Mouse (Mus musculus): Measurements from ENCODE around the gene Trak1. TPM values are rescaled to one million over a fixed set of nuclear protein-coding genes. Genes with fewer than 3 reads are reported as not detected.

Trak1 gene
- polyA plus RNA-seq, 1 experiment from 2014 or later, result 38.0 TPM

DNA sequence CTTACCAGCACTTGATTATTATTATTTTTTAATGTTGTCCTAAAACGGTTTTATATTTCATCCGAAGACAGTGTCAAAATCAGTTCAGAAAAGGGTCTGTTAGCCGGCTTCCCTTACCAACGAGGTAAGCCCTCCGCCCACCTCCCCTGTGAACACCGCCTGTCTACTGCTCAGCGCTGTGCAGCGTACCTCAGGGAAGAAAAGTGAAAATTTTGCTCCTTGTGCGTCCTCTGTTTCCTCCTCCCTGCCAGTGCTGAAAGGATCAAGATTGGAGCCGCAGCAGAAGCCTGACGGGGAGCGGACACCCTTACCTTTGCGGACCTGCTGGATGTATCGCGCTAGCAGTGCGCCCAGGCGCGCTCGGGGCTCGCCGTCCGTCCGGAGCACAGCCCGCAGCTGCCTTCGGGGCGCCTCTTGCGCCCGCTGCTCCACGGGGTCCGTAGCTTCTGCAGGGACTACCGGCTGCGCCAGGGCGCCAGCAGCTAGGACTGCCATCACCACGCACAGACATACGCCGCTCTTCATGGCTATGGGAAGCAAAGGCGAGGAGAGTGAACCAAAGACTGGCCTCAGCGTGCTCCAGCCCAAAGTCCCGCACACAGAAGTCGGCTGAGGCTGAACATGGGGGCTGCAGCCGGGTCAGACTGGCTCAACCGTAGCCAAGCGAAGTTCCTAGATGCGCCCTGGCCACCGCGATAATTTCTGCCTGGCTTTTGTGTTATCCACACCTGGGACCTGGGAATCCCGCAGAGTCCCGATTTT, 196.9 kb downstream of the Trak1 start:
- peaks cover 59% of the 10 kb centered on the region for H3K27me3 ChIP-seq
- WGBS, result 4% methylated on average over 48 of the region's 48 CpGs
- no peaks in the 10 kb centered on the region for H3K36me3 ChIP-seq
- peaks cover 16% of the 10 kb centered on the region; the same call in 1 of the 2 replicates for H3K4me1 ChIP-seq
- no peak for ATAC-seq (ENCODE audit: low FRiP score, low read depth)
- H3K9me3 ChIP-seq, result no peaks in the 10 kb centered on the region
- H3K4me3 ChIP-seq, result peak overlapping the region; percentile 38
- peak overlapping the region; percentile 52 for H3K4me2 ChIP-seq (replicated peaks)
- H3K9ac ChIP-seq (replicated peaks), result peak overlapping the region; percentile 24; the same call in 1 of the 2 replicates
- no peak overlapping the region for H3K27ac ChIP-seq (replicated peaks)

DNA sequence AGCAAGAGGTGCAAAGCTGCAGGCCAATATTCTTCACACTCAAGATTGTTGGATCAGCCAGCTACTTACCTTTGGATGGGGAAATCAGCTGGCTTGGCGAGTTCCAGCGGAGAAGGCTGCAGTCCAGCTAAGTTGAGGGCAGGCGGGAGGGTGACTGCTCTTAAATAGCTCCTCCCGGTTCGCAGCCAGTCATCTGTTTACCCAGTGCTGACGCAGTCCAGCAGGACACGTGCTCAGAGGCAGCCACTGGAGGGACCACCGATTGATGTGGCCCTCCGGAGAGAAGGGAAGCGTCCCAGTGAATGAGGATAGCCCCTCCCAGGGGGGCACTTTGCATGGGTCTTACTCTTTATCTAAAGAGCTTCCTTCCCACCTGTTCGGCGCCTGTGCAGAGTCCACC, 198.2 kb downstream of the Trak1 start, which contains the start of gene Cck:
Gene Cck, minus strand, starts transcription at position 166 of the 400 bp plus-strand sequence.
- H3K36me3 ChIP-seq, result no peaks in the 10 kb centered on the region
- peaks cover 16% of the 10 kb centered on the region; the same call in 1 of the 2 replicates for H3K4me1 ChIP-seq
- H3K27me3 ChIP-seq, result peaks cover 62% of the 10 kb centered on the region
- H3K4me2 ChIP-seq (replicated peaks), result peak within 1 kb of the TSS; percentile 52
- H3K27ac ChIP-seq (replicated peaks), result no peak within 1 kb of the TSS
- H3K4me3 ChIP-seq, result peak within 1 kb of the TSS; percentile 38
- ATAC-seq (ENCODE audit: low FRiP score, low read depth), result no peak
- no peaks in the 10 kb centered on the region for H3K9me3 ChIP-seq
- WGBS, result 3% methylated on average over 12 of the region's 12 CpGs
- H3K9ac ChIP-seq (replicated peaks), result no peak within 1 kb of the TSS

DNA sequence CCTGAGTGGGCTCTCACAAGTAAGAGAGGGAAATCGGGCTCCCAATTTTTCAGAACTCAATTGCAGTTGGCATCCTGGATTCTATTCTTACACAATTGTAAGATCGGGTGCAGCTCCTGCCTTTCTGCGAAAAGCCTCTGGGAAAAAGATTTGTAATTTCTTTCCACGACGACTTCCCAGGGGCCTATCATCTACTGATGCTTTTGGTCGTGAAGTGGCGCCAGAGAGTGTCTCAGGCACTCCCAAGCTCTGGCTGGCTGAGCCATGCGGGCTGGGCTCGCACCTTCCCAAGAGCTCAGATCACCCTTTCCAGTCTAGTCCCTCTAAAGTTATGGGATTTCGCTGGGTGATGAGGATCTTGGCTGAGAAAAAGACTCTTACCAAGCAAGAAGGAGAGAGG, 198.8 kb downstream of the Trak1 start:
- H3K36me3 ChIP-seq, result no peaks in the 10 kb centered on the region
- WGBS, result 31% methylated on average over 10 of the region's 10 CpGs
- H3K4me3 ChIP-seq, result no peak overlapping the region
- no peak overlapping the region for H3K4me2 ChIP-seq (replicated peaks)
- peaks cover 62% of the 10 kb centered on the region for H3K27me3 ChIP-seq
- no peaks in the 10 kb centered on the region for H3K9me3 ChIP-seq
- H3K9ac ChIP-seq (replicated peaks), result no peak overlapping the region
- H3K27ac ChIP-seq (replicated peaks), result no peak overlapping the region
- H3K4me1 ChIP-seq, result peaks cover 16% of the 10 kb centered on the region; the same call in 1 of the 2 replicates
- no peak for ATAC-seq (ENCODE audit: low FRiP score, low read depth)

DNA sequence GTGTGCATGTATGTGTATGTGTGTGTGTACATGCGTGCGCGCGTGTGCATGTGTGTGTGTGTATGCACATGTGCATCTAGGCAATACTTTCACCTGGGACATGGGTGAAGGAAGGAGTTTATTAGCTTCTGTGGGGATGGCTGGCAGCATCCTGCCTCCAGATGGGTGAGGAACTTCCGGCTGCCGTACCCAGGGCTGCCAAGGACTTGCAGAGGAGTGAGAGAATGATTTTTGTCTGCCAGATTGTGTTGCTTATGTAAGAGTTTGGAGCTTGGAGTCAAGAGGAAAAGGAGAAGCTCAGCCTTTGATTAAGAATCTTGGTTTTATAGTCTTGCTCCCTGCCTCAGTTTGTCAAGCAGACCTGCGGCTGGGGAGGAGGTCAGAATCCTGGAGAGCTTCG, 208.0 kb downstream of the Trak1 start:
- WGBS, result 94% methylated on average over 8 of the region's 8 CpGs
- no peak for ATAC-seq (ENCODE audit: low FRiP score, low read depth)
- Histone ChIP-seq H3K9me3 (no peaks in the 10 kb centered on the region), H3K4me3 (no peak overlapping the region), H3K4me1 (no peaks in the 10 kb centered on the region), H3K9ac (replicated peaks) (no peak overlapping the region), H3K27me3 (no peaks in the 10 kb centered on the region), H3K36me3 (no peaks in the 10 kb centered on the region), H3K4me2 (replicated peaks) (no peak overlapping the region), H3K27ac (replicated peaks) (no peak overlapping the region)

DNA sequence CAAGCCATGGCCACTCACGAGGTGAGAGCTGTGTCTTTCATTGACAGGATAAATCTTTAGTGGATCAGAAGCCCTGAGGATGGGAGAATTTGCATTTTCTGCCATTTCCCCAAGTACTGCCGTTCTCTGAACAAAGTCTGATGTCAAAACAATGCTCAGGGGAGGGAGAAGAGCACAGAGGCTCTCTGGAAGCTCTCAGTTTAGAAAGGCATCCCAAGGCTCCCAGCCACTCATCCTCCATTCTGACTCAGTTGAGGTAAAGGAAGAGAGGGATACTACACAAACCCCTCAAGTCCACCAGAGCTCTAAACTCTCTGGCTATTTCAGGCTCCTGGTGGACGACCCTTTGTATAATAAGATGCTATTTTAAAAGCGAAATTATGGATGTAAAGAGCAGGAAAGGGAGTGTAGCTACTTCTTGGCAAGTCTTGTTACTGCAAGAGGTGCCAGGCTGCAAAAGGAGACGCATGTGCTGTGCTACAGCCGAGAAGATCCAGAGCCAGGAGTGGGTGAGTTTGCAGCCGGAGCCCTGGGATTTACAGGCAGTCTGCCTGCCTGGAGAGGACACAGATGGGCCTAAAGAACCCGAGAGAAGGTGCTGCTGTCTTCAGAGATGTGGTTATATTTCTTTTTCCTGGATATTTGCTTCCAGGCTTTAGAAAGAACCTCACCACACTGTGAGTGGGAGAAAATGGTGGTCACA, 209.3 kb downstream of the Trak1 start:
- H3K27me3 ChIP-seq, result no peaks in the 10 kb centered on the region
- 66% methylated on average over 8 of the region's 8 CpGs for WGBS
- H3K36me3 ChIP-seq, result no peaks in the 10 kb centered on the region
- H3K9me3 ChIP-seq, result no peaks in the 10 kb centered on the region
- H3K4me3 ChIP-seq, result no peak overlapping the region
- no peak overlapping the region for H3K4me2 ChIP-seq (replicated peaks)
- no peak overlapping the region for H3K27ac ChIP-seq (replicated peaks)
- no peak for ATAC-seq (ENCODE audit: low FRiP score, low read depth)
- no peak overlapping the region for H3K9ac ChIP-seq (replicated peaks)
- no peaks in the 10 kb centered on the region for H3K4me1 ChIP-seq

DNA sequence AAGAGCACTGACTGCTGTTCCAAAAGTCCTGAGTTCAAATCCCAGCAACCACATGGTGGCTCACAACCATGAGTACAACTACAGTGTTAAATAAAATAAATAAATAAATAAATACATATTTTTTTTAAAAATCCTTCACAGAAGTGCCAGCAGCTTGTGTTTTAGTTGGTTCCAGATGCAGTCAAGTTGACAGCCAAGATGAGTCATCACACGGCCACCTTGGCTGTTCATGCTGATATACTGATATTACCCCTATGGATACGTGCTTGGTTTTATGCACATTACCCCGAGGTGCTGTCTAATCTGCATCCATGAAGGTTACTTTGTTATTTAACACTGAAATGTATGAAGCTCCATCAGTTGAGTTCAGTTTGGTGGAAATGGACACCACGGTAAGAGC, 214.6 kb downstream of the Trak1 start:
- WGBS, result 93% methylated on average over 4 of the region's 4 CpGs
- H3K4me1 ChIP-seq, result no peaks in the 10 kb centered on the region

DNA sequence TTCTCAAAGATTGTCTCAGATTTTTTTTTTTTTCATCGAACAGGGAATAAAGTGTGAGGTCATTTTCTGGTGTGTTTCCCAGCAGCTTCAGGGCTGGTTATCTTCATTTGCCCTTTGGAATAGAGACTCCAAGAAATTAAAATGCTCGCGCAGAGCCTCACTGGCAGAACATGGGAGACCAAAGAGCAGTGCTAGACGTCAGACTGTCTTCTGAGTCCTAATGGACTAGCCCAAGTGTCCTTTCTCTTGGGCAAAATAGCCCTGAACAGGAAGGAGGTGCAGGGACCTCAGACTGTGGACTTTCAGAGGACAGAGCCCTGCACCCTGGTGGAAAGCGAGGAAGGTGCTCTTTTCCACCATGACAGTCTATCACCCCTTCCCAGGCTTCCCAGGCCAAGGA, 217.2 kb downstream of the Trak1 start:
- Histone ChIP-seq H3K4me1 (no peaks in the 10 kb centered on the region), H3K9me3 (no peaks in the 10 kb centered on the region), H3K27ac (replicated peaks) (no peak overlapping the region), H3K27me3 (no peaks in the 10 kb centered on the region), H3K4me2 (replicated peaks) (no peak overlapping the region), H3K36me3 (no peaks in the 10 kb centered on the region), H3K9ac (replicated peaks) (no peak overlapping the region), H3K4me3 (no peak overlapping the region)
- no peak for ATAC-seq (ENCODE audit: low FRiP score, low read depth)
- WGBS, result 89% methylated on average over 5 of the region's 5 CpGs

More for the DNA sequence above, 214.6 kb downstream of the Trak1 start:
- no peak for ATAC-seq (ENCODE audit: low FRiP score, low read depth)
- H3K9ac ChIP-seq (replicated peaks), result no peak overlapping the region
- H3K27me3 ChIP-seq, result no peaks in the 10 kb centered on the region
- H3K27ac ChIP-seq (replicated peaks), result no peak overlapping the region
- no peak overlapping the region for H3K4me3 ChIP-seq
- no peaks in the 10 kb centered on the region for H3K9me3 ChIP-seq
- H3K36me3 ChIP-seq, result no peaks in the 10 kb centered on the region
- no peak overlapping the region for H3K4me2 ChIP-seq (replicated peaks)

DNA sequence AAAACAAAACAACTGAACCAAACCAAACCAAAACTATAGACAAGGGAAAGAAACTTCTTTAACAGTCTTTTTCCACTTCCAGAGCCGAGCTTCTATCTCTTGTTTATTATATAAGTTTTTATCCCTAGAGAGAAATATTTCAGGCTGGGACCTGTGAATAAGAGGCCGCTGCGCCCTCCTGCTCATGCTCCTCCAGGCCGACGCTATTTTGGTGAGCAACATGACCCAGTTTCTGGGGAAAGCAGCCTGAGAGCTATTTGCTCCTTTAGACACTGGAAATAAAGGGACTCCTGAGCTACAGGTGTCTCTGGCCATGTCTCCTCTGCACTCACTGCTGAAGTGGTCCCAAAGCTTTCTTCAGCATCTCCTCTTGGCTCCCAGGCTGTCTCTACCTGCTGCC, 222.7 kb downstream of the Trak1 start:
- Histone ChIP-seq H3K27me3 (no peaks in the 10 kb centered on the region), H3K4me1 (0 out of 2 replicates have a peak, but pooled peaks cover 3% of the 10 kb centered on the region), H3K36me3 (no peaks in the 10 kb centered on the region), H3K9me3 (no peaks in the 10 kb centered on the region), H3K4me2 (replicated peaks) (no peak overlapping the region), H3K4me3 (no peak overlapping the region), H3K9ac (replicated peaks) (no peak overlapping the region), H3K27ac (replicated peaks) (no peak overlapping the region)
- ATAC-seq (ENCODE audit: low FRiP score, low read depth), result no peak
- 82% methylated on average over 5 of the region's 5 CpGs for WGBS

Other genes with a start within 250 kb of the Trak1 start
- 193 and 218 TPM in 2 replicates for gene Ulk4, start 20.3 kb upstream of the Trak1 start, polyA plus RNA-seq (2016; fragmentation: Nextera tagmentation; extraction: Ambion mirVana)
- 8.1 and 10.3 TPM in 2 replicates for gene Cck, start 198.2 kb downstream of the Trak1 start, polyA plus RNA-seq (2016; fragmentation: Nextera tagmentation; extraction: Ambion mirVana)